Mouse (Mus musculus): Measurements from ENCODE around the gene Ssty1.
"Not testable (repeated sequence)": the region's sequence is repeated elsewhere in the genome, so short reads cannot be mapped to it uniquely, and the experiment has no call there.

Ssty1 gene

GRCm38 (mm10) chrY:18088816-18089215, at the start of gene Ssty1:
Ssty1 (plus strand) TSS chrY:18089116.
- DNase-seq (ENCODE audit: low read depth) = not testable (repeated sequence)

- DNase-seq (ENCODE audit: low read depth) = not testable (repeated sequence)
These were observed 27.2 kb upstream of the Ssty1 start, which contains the start of gene Gm21764 for GRCm38 (mm10) chrY:18061712-18062111. Gm21764 (minus strand) TSS chrY:18061812.
